Mouse (Mus musculus) stomach, postnatal 0 days (tissue): ENCODE data around the gene Mcoln3.

ENCODE experiments used
- CTCF ChIP-seq: IDR thresholded peaks from 2 replicates; pipeline ENCODE4 v1.5.1; 2016; ENCODE audit warnings: antibody characterized with exemption, low read depth, mild to moderate bottlenecking, moderate library complexity
- EP300 ChIP-seq: optimal IDR thresholded peaks from 2 replicates; pipeline ENCODE3; 2016; ENCODE audit warnings: antibody characterized with exemption

DNA sequence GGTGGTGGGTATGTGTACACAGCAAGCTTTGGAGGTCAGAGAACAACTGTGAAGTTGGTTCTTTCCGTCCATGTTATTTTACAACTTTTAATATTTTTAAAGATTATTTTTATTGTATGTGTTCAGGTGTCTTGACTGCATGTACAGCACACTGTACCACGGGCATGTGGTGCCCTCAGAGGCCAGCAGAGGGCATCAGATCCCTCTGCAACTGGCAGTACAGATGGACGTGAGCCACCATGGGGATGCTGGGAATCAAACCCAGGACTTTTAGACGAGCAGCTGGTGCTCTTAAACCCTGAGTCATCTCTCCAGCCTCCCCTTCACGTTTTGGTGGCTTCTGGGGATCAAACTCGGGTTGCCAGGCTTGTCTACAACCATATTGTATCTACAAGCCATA is 15.2 kb upstream of the Mcoln3 start:
- TF ChIP-seq CTCF: peak; percentile 47
- no peak for TF ChIP-seq EP300
